Mouse (Mus musculus): Measurements from ENCODE around the gene Lrrc8d. TPM values are rescaled to one million over a fixed set of nuclear protein-coding genes. Genes with fewer than 3 reads are reported as not detected.
A peak's percentile ranks its signal among the peaks of the same experiment; 100 is the strongest.

Gene Lrrc8d
- polyA plus RNA-seq, 2 experiments: 8.2 to 13.4 TPM

GRCm38 (mm10) chr5:105816118-105816517 is 116.3 kb downstream of the Lrrc8d start:
- Histone ChIP-seq H3K9me3 (ENCODE audit: control insufficient read depth, low read length) (peaks cover 18% of the 10 kb centered on the region), H3K27me3 (ENCODE audit: control insufficient read depth, insufficient read depth, low read length) (no peaks in the 10 kb centered on the region), H3K9ac (ENCODE audit: low read depth, low read length, severe bottlenecking) (no peak overlapping the region), H3K27ac (replicated peaks; ENCODE audit: low read depth, low read length) (no peak overlapping the region), H3K4me1 (ENCODE audit: control insufficient read depth, insufficient read depth, low read length) (no peaks in the 10 kb centered on the region), H3K36me3 (ENCODE audit: control insufficient read depth, insufficient read depth, low read length) (peaks cover 29% of the 10 kb centered on the region), H3K4me2 (replicated peaks; ENCODE audit: low read depth, low read length, severe bottlenecking) (no peak overlapping the region), H3K4me3 (replicated peaks; ENCODE audit: low read length) (no peak overlapping the region)
- TF ChIP-seq POLR2A (IDR thresholded peaks at IDR 0.05; ENCODE audit: borderline replicate concordance, extremely low read depth, insufficient read depth, insufficient read length): no peak
- no peak for ATAC-seq (ENCODE audit: low FRiP score, low read depth)
- WGBS: 88% methylated on average over 14 of the region's 14 CpGs
- no peak for DNase-seq (ENCODE audit: low spot score)

- ATAC-seq (ENCODE audit: low FRiP score, low read depth) (no peak), DNase-seq (ENCODE audit: low spot score) (no peak)
- Histone ChIP-seq H3K9me3 (ENCODE audit: control insufficient read depth, low read length) (peaks cover 10% of the 10 kb centered on the region), H3K4me2 (replicated peaks; ENCODE audit: low read depth, low read length, severe bottlenecking) (no peak overlapping the region), H3K4me1 (ENCODE audit: control insufficient read depth, insufficient read depth, low read length) (no peaks in the 10 kb centered on the region; the same call in 1 of the 2 replicates), H3K9ac (ENCODE audit: low read depth, low read length, severe bottlenecking) (no peak overlapping the region), H3K36me3 (ENCODE audit: control insufficient read depth, insufficient read depth, low read length) (peaks cover 18% of the 10 kb centered on the region), H3K4me3 (replicated peaks; ENCODE audit: low read length) (no peak overlapping the region), H3K27ac (replicated peaks; ENCODE audit: low read depth, low read length) (no peak overlapping the region), H3K27me3 (ENCODE audit: control insufficient read depth, insufficient read depth, low read length) (no peaks in the 10 kb centered on the region)
- WGBS: 89% methylated on average over 9 of the region's 9 CpGs
- TF ChIP-seq POLR2A (IDR thresholded peaks at IDR 0.05; ENCODE audit: borderline replicate concordance, extremely low read depth, insufficient read depth, insufficient read length): no peak
Observed at GRCm38 (mm10) chr5:105817248-105817976, 117.6 kb downstream of the Lrrc8d start.

GRCm38 (mm10) chr5:105818411-105818810 is 118.6 kb downstream of the Lrrc8d start:
- Histone ChIP-seq H3K9ac (ENCODE audit: low read depth, low read length, severe bottlenecking) (no peak overlapping the region), H3K27me3 (ENCODE audit: control insufficient read depth, insufficient read depth, low read length) (no peaks in the 10 kb centered on the region), H3K9me3 (ENCODE audit: control insufficient read depth, low read length) (peaks cover under 1% of the 10 kb centered on the region; the same call in 1 of the 2 replicates), H3K27ac (replicated peaks; ENCODE audit: low read depth, low read length) (no peak overlapping the region), H3K4me1 (ENCODE audit: control insufficient read depth, insufficient read depth, low read length) (peaks cover 8% of the 10 kb centered on the region), H3K4me2 (replicated peaks; ENCODE audit: low read depth, low read length, severe bottlenecking) (no peak overlapping the region), H3K36me3 (ENCODE audit: control insufficient read depth, insufficient read depth, low read length) (peaks cover 8% of the 10 kb centered on the region), H3K4me3 (replicated peaks; ENCODE audit: low read length) (no peak overlapping the region)
- ATAC-seq (ENCODE audit: low FRiP score, low read depth): no peak
- TF ChIP-seq POLR2A (IDR thresholded peaks at IDR 0.05; ENCODE audit: borderline replicate concordance, extremely low read depth, insufficient read depth, insufficient read length): no peak
- no peak for DNase-seq (ENCODE audit: low spot score)
- 51% methylated on average over 5 of the region's 5 CpGs for WGBS

GRCm38 (mm10) chr5:105821390-105821789 is 121.6 kb downstream of the Lrrc8d start:
- TF ChIP-seq POLR2A (IDR thresholded peaks at IDR 0.05; ENCODE audit: borderline replicate concordance, extremely low read depth, insufficient read depth, insufficient read length): no peak
- no peaks in the 10 kb centered on the region for H3K9me3 ChIP-seq (ENCODE audit: control insufficient read depth, low read length)
- H3K4me3 ChIP-seq (replicated peaks; ENCODE audit: low read length): no peak overlapping the region
- H3K27ac ChIP-seq (replicated peaks; ENCODE audit: low read depth, low read length): no peak overlapping the region
- H3K4me1 ChIP-seq (ENCODE audit: control insufficient read depth, insufficient read depth, low read length): peaks cover 8% of the 10 kb centered on the region
- DNase-seq (ENCODE audit: low spot score) (no peak), ATAC-seq (ENCODE audit: low FRiP score, low read depth) (no peak)
- WGBS: 82% methylated on average over 6 of the region's 6 CpGs
- no peaks in the 10 kb centered on the region for H3K36me3 ChIP-seq (ENCODE audit: control insufficient read depth, insufficient read depth, low read length)
- H3K4me2 ChIP-seq (replicated peaks; ENCODE audit: low read depth, low read length, severe bottlenecking): no peak overlapping the region
- H3K9ac ChIP-seq (ENCODE audit: low read depth, low read length, severe bottlenecking): no peak overlapping the region
- H3K27me3 ChIP-seq (ENCODE audit: control insufficient read depth, insufficient read depth, low read length): no peaks in the 10 kb centered on the region

GRCm38 (mm10) chr5:105822521-105823498 is 123.0 kb downstream of the Lrrc8d start:
- peak overlapping the region; percentile 19; the same call in 1 of the 2 replicates for H3K4me2 ChIP-seq (replicated peaks; ENCODE audit: low read depth, low read length, severe bottlenecking)
- no peaks in the 10 kb centered on the region for H3K36me3 ChIP-seq (ENCODE audit: control insufficient read depth, insufficient read depth, low read length)
- no peak for TF ChIP-seq POLR2A (IDR thresholded peaks at IDR 0.05; ENCODE audit: borderline replicate concordance, extremely low read depth, insufficient read depth, insufficient read length)
- no peak; the same call in 1 of the 2 replicates for ATAC-seq (ENCODE audit: low FRiP score, low read depth)
- H3K4me1 ChIP-seq (ENCODE audit: control insufficient read depth, insufficient read depth, low read length): peaks cover 8% of the 10 kb centered on the region
- H3K27ac ChIP-seq (replicated peaks; ENCODE audit: low read depth, low read length): no peak overlapping the region
- no peak overlapping the region for H3K4me3 ChIP-seq (replicated peaks; ENCODE audit: low read length)
- H3K9ac ChIP-seq (ENCODE audit: low read depth, low read length, severe bottlenecking): no peak overlapping the region
- 23% methylated on average over 15 of the region's 15 CpGs for WGBS
- H3K9me3 ChIP-seq (ENCODE audit: control insufficient read depth, low read length): no peaks in the 10 kb centered on the region
- H3K27me3 ChIP-seq (ENCODE audit: control insufficient read depth, insufficient read depth, low read length): no peaks in the 10 kb centered on the region
- DNase-seq (ENCODE audit: low spot score): no peak
